Mouse (Mus musculus): ENCODE measurements around the gene Nkain2. TPM values are rescaled to one million over a fixed set of nuclear protein-coding genes. Genes with fewer than 3 reads are reported as not detected.

Gene Nkain2
- polyA plus RNA-seq, 1 experiment, result not detected

DNA sequence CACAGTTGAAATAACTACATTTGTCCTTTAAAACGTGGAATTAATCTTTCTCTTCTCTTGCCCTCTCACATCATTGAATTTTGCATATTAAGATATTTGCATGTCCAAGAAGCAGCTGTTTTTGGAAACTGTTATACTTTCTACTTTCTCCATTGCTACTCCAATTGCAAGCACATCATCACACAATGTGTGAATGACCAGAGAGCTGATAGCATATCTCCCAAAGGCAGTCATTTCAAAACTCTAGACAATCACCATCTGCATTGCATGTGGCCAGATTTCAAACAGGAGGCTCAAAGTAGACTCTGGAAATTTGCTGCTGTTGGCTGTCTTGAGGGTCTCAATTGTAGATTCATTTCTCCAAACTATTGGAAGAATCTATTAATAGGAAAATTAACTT lies 396.7 kb downstream of the Nkain2 start:
- H3K27ac ChIP-seq (ENCODE audit: insufficient read depth, low read depth, low read length), result no peak overlapping the region
- 78% methylated on average over 1 of the region's 1 CpGs for whole genome bisulfite sequencing
- TF ChIP-seq POLR2A (IDR thresholded peaks at IDR 0.05; ENCODE audit: insufficient read depth, low read depth, low read length), result no peak
- H3K4me3 ChIP-seq (ENCODE audit: insufficient read depth, low read depth, low read length), result no peak overlapping the region
- H3K4me1 ChIP-seq (ENCODE audit: control insufficient read depth, insufficient read depth, low read length), result no peaks in the 10 kb centered on the region

DNA sequence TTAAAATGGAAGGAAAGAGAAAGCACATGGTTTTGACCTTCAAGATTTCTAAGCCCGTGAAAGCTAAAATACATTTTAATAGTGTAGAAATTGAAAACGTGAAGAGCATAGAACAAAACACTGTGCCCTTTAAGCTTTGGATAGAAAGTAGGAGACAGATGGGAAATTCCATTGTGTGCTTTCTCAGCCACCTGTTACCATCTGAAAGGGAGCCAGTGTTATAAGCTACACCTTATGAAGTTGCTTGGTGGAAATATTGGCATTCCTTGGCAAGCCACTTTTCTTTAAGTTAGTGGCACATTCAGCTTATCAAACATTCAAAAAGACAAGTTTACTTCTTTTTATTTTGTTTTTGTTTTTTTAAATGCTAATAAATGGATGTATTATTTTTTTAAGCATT lies 427.5 kb downstream of the Nkain2 start:
- 63% methylated on average over 2 of the region's 2 CpGs for WGBS
- H3K4me3 ChIP-seq (ENCODE audit: insufficient read depth, low read depth, low read length), result no peak overlapping the region
- no peak overlapping the region for H3K27ac ChIP-seq (ENCODE audit: insufficient read depth, low read depth, low read length)
- TF ChIP-seq CTCF (IDR thresholded peaks at IDR 0.05; ENCODE audit: insufficient read depth, low read depth, low read length) (no peak), POLR2A (IDR thresholded peaks at IDR 0.05; ENCODE audit: insufficient read depth, low read depth, low read length) (no peak)
- H3K4me1 ChIP-seq (ENCODE audit: control insufficient read depth, insufficient read depth, low read length), result no peaks in the 10 kb centered on the region

DNA sequence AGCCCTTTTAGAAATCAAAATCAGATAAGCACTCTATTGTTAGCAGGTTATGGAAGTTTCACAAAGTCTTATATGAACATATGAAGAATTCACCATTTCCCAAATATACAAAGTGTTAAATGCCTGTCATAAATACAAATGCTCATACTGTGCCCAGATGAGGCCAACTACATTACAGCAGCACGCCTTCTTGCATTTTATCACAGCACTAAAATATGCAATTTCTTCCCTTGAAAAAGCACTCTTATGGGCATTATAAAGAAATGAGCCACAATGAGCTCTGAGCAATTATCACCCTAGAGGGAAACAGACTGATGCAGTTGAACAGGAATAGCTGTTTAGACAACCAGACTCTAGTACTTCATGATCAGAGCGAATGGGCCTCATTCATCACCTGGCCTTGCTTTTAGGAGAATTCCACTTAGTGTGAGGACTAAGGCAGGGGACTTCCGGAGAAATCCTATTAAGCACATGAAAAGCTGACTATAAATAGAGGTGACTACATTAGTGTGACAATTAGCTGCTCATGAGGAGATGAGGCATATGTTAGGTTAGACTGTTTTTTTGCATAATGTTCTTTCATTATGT lies 450.2 kb downstream of the Nkain2 start:
- H3K4me3 ChIP-seq (ENCODE audit: insufficient read depth, low read depth, low read length), result no peak overlapping the region
- TF ChIP-seq POLR2A (IDR thresholded peaks at IDR 0.05; ENCODE audit: insufficient read depth, low read depth, low read length) (no peak), CTCF (IDR thresholded peaks at IDR 0.05; ENCODE audit: insufficient read depth, low read depth, low read length) (no peak)
- no peak overlapping the region for H3K27ac ChIP-seq (ENCODE audit: insufficient read depth, low read depth, low read length)
- WGBS, result 64% methylated on average over 3 of the region's 3 CpGs
- no peaks in the 10 kb centered on the region for H3K4me1 ChIP-seq (ENCODE audit: control insufficient read depth, insufficient read depth, low read length)

DNA sequence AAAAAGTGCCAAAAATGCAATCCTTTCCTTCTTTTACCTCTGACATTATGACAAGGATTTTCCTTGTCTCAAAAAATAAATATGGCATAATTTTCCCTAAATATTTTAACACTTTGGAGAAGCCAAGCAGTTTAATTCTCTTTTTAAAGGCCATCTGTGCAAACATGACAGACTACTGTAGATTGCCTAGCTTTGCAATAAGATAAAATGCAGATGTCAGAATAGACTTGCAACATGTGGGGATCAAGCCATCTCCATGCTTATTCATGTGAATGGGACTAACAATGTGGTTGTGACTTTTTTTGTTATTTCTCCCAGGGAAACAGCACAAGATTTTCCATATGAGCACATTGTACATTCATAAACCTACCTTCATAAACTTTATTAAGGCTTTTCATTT lies 476.0 kb downstream of the Nkain2 start:
- TF ChIP-seq CTCF (IDR thresholded peaks at IDR 0.05; ENCODE audit: insufficient read depth, low read depth, low read length), result no peak
- no peak for TF ChIP-seq POLR2A (IDR thresholded peaks at IDR 0.05; ENCODE audit: insufficient read depth, low read depth, low read length)
- Histone ChIP-seq H3K4me3 (ENCODE audit: insufficient read depth, low read depth, low read length) (no peak overlapping the region), H3K27ac (ENCODE audit: insufficient read depth, low read depth, low read length) (no peak overlapping the region)

DNA sequence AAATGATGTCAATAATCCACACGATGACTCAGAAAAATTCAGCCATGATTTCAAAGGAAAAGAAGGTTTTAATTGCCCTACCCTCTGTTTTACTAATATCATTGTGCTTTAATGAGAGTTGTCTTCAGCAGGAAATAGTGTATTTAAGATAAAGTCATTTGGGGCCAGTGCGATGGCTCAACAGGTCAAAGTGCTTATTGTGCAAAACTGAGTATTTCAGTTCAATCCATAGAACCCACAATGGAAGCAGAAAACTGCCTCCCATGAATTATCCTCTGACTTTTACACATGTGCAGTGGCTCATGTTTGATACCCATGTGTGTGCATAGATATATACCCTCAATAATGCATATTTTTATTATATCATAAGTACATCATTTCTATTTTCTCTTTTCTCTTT lies 478.9 kb downstream of the Nkain2 start:
- no peak for TF ChIP-seq POLR2A (IDR thresholded peaks at IDR 0.05; ENCODE audit: insufficient read depth, low read depth, low read length)
- TF ChIP-seq CTCF (IDR thresholded peaks at IDR 0.05; ENCODE audit: insufficient read depth, low read depth, low read length), result no peak
- no peak overlapping the region for H3K27ac ChIP-seq (ENCODE audit: insufficient read depth, low read depth, low read length)
- H3K4me1 ChIP-seq (ENCODE audit: control insufficient read depth, insufficient read depth, low read length), result no peaks in the 10 kb centered on the region
- WGBS, result 80% methylated on average over 2 of the region's 2 CpGs
- H3K4me3 ChIP-seq (ENCODE audit: insufficient read depth, low read depth, low read length), result no peak overlapping the region

More for the DNA sequence above, 476.0 kb downstream of the Nkain2 start:
- no peaks in the 10 kb centered on the region for H3K4me1 ChIP-seq (ENCODE audit: control insufficient read depth, insufficient read depth, low read length)

DNA sequence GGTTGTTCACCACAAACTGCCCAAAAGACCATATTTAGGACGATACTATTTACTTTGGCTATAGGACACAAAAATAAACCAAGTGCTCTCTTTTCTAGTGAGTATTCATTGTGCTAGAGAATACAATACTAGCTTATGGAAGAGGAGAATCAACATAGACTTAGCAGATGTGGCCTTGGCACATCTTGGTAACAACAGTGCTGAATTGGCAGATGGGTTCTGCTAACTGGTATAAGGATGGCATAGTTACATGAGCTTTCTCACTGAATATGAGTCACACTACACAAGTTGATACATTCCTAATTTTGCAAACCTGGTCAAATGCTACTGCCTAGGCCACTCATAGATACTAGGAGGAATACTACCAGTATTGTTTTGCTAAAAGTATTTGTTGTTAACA lies 489.3 kb downstream of the Nkain2 start:
- Histone ChIP-seq H3K4me1 (ENCODE audit: control insufficient read depth, insufficient read depth, low read length) (no peaks in the 10 kb centered on the region), H3K27ac (ENCODE audit: insufficient read depth, low read depth, low read length) (no peak overlapping the region), H3K4me3 (ENCODE audit: insufficient read depth, low read depth, low read length) (no peak overlapping the region)
- 75% methylated on average over 1 of the region's 1 CpGs for WGBS
- TF ChIP-seq POLR2A (IDR thresholded peaks at IDR 0.05; ENCODE audit: insufficient read depth, low read depth, low read length), result no peak
- TF ChIP-seq CTCF (IDR thresholded peaks at IDR 0.05; ENCODE audit: insufficient read depth, low read depth, low read length), result no peak

DNA sequence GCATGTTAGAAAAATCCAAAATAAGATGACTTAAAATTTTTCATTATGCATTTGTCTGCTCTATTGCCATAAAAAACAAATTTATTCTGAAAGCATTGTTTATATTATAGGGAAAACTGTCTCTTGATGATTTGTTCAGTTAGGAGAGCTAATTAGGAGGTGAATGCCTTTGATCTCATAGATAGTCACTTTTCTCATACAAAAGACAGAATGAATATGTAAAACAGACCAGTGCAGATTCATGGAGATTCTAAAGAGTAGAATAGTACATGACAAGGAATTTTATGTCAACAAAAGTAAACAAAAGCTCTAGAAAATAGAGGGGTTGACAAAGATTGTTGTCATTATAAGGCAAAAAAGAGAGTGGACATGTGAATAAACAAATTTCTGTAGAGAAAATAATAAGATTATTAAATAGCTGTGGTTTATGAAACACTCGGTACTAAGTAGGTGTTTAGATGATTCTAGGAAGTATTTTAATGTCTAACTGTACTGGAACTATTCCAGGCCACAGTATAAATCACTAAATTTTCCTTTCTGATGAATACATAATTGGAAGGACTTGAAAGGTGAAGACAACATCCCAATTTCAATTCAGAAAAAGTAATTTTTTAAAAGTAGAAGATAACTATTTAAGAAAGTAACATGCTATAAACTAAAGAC lies 496.3 kb downstream of the Nkain2 start:
- H3K27ac ChIP-seq (ENCODE audit: insufficient read depth, low read depth, low read length), result no peak overlapping the region
- H3K4me1 ChIP-seq (ENCODE audit: control insufficient read depth, insufficient read depth, low read length), result no peaks in the 10 kb centered on the region
- no peak overlapping the region for H3K4me3 ChIP-seq (ENCODE audit: insufficient read depth, low read depth, low read length)
- WGBS, result 63% methylated on average over 1 of the region's 1 CpGs
- TF ChIP-seq CTCF (IDR thresholded peaks at IDR 0.05; ENCODE audit: insufficient read depth, low read depth, low read length) (no peak), POLR2A (IDR thresholded peaks at IDR 0.05; ENCODE audit: insufficient read depth, low read depth, low read length) (no peak)

DNA sequence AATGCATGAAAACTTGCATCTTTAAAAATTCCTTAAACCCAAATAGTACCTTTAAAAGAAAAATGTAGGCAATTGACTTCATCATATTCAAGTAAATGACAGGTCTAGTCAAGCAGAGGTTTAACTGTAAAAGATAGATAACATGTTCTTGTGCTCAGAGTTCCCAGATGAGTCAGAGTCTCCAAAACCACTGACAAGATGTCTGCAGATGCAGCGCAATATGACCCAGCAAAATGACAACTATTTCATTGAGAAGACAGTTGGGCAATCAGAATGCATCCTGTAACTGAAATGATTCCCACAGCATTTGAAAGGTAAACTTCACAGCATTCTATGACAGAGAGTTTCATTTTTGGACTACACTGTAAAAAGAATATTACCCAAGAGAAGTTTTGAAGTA lies 496.9 kb downstream of the Nkain2 start:
- TF ChIP-seq POLR2A (IDR thresholded peaks at IDR 0.05; ENCODE audit: insufficient read depth, low read depth, low read length) (no peak), CTCF (IDR thresholded peaks at IDR 0.05; ENCODE audit: insufficient read depth, low read depth, low read length) (no peak)
- Histone ChIP-seq H3K4me1 (ENCODE audit: control insufficient read depth, insufficient read depth, low read length) (no peaks in the 10 kb centered on the region), H3K27ac (ENCODE audit: insufficient read depth, low read depth, low read length) (no peak overlapping the region), H3K4me3 (ENCODE audit: insufficient read depth, low read depth, low read length) (no peak overlapping the region)
- 91% methylated on average over 1 of the region's 1 CpGs for WGBS

DNA sequence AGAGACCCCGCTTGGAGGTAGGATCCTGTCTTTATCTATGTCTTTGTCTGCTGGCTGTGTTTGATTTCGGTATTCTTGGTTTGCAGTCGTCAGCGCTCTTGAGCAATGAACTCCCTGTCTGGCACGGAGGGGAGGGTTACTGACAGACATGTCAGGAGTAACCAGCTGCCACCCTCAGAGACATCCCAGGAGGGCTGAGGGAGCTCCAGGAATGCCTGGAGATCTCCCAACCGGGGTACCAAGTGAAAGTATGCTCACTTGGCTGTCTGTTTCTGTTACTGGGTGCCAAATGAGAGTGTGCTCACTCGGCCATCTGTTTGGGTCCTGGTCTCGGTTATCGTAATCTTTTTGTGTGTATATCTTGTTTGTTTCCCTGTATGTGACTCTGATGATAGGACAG lies 577.5 kb downstream of the Nkain2 start:
- H3K4me3 ChIP-seq (ENCODE audit: insufficient read depth, low read depth, low read length), result no peak overlapping the region

More for the DNA sequence above, 577.5 kb downstream of the Nkain2 start:
- Histone ChIP-seq H3K4me1 (ENCODE audit: control insufficient read depth, insufficient read depth, low read length) (no peaks in the 10 kb centered on the region), H3K27ac (ENCODE audit: insufficient read depth, low read depth, low read length) (no peak overlapping the region)
- TF ChIP-seq CTCF (IDR thresholded peaks at IDR 0.05; ENCODE audit: insufficient read depth, low read depth, low read length) (no peak), POLR2A (IDR thresholded peaks at IDR 0.05; ENCODE audit: insufficient read depth, low read depth, low read length) (no peak)
- 95% methylated on average over 9 of the region's 9 CpGs for WGBS

All from olfactory bulb, adult 2 months (tissue).